Mouse (Mus musculus): ENCODE data around the gene Lhx1. TPM values are rescaled to one million over a fixed set of nuclear protein-coding genes. Genes with fewer than 3 reads are reported as not detected.

Gene Lhx1
- polyA plus RNA-seq, 1 experiment from 2014 or later = not detected

- Histone ChIP-seq H3K9me3 (ENCODE audit: low read depth, low read length) (no peaks in the 10 kb centered on the region), H3K4me3 (ENCODE audit: low read depth, low read length) (no peak overlapping the region), H3K4me2 (no peak overlapping the region), H3K27me3 (ENCODE audit: insufficient read depth, low read length) (peaks cover 73% of the 10 kb centered on the region), H3K36me3 (ENCODE audit: insufficient read depth) (no peaks in the 10 kb centered on the region), H3K4me1 (ENCODE audit: insufficient read depth) (no peaks in the 10 kb centered on the region; the same call in 1 of the 2 replicates), H3K9ac (no peak overlapping the region), H3K27ac (ENCODE audit: low read depth) (no peak overlapping the region)
- WGBS = 15% methylated on average over 14 of the region's 14 CpGs
- ATAC-seq (ENCODE audit: insufficient read depth) (no peak), DNase-seq (no peak)
- no peak for TF ChIP-seq CTCF (IDR thresholded peaks at IDR 0.05; ENCODE audit: low read depth)
Measured at GRCm38 (mm10) chr11:84516501-84517240, 8.7 kb downstream of the Lhx1 start.

GRCm38 (mm10) chr11:84513171-84514116 lies 11.9 kb downstream of the Lhx1 start, which contains the start of gene Aatf:
Aatf (minus strand) TSS chr11:84513522.
- ATAC-seq (ENCODE audit: insufficient read depth) = peak; percentile 99
- peak within 1 kb of the TSS; percentile 75 for H3K9ac ChIP-seq
- TF ChIP-seq CTCF (IDR thresholded peaks at IDR 0.05; ENCODE audit: low read depth) = no peak
- H3K27ac ChIP-seq (ENCODE audit: low read depth) = peak within 1 kb of the TSS; percentile 79
- H3K4me2 ChIP-seq = peak within 1 kb of the TSS; percentile 62
- H3K36me3 ChIP-seq (ENCODE audit: insufficient read depth) = peaks cover 23% of the 10 kb centered on the region
- WGBS = under 1% methylated on average over 80 of the region's 80 CpGs
- peak within 1 kb of the TSS; percentile 79 for H3K4me3 ChIP-seq (ENCODE audit: low read depth, low read length)
- peaks cover 41% of the 10 kb centered on the region for H3K27me3 ChIP-seq (ENCODE audit: insufficient read depth, low read length)
- H3K4me1 ChIP-seq (ENCODE audit: insufficient read depth) = no peaks in the 10 kb centered on the region; the same call in 1 of the 2 replicates
- DNase-seq = peak; percentile 99
- H3K9me3 ChIP-seq (ENCODE audit: low read depth, low read length) = no peaks in the 10 kb centered on the region

DNA sequence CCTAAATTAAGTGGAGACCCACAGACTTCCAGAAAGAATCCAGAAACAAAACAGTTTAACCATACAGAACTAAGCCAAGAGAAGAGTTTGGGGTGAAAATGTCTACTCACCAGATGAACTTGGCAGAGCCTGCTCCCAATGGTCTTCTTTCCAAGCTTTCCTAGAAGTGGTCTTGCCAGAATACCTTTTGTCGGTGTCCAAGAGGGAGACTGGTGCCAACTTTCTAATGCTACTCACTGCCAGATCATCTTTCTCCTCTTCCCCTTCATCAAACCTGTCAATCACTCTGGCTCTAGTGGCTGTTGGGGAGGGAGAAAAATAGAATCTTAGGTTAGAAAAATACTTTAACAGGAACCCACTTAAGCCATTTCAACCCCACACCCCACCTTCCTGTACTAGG lies 13.3 kb downstream of the Lhx1 start:
- peak overlapping the region; percentile 79; the same call in 1 of the 2 replicates for H3K4me3 ChIP-seq (ENCODE audit: low read depth, low read length)

GRCm38 (mm10) chr11:84504296-84504695 lies 21.0 kb downstream of the Lhx1 start:
- no peak overlapping the region for H3K9ac ChIP-seq
- no peak for ATAC-seq (ENCODE audit: insufficient read depth)
- 97% methylated on average over 1 of the region's 1 CpGs for WGBS
- H3K4me1 ChIP-seq (ENCODE audit: insufficient read depth) = no peaks in the 10 kb centered on the region
- no peaks in the 10 kb centered on the region for H3K9me3 ChIP-seq (ENCODE audit: low read depth, low read length)
- no peak overlapping the region for H3K4me2 ChIP-seq
- H3K36me3 ChIP-seq (ENCODE audit: insufficient read depth) = peaks cover 57% of the 10 kb centered on the region
- TF ChIP-seq CTCF (IDR thresholded peaks at IDR 0.05; ENCODE audit: low read depth) = peak; percentile 33
- no peak for DNase-seq
- H3K27me3 ChIP-seq (ENCODE audit: insufficient read depth, low read length) = no peaks in the 10 kb centered on the region
- H3K4me3 ChIP-seq (ENCODE audit: low read depth, low read length) = no peak overlapping the region
- H3K27ac ChIP-seq (ENCODE audit: low read depth) = no peak overlapping the region

More for the DNA sequence above, 13.3 kb downstream of the Lhx1 start:
- no peak for TF ChIP-seq CTCF (IDR thresholded peaks at IDR 0.05; ENCODE audit: low read depth)
- no peaks in the 10 kb centered on the region; the same call in 1 of the 2 replicates for H3K4me1 ChIP-seq (ENCODE audit: insufficient read depth)
- no peaks in the 10 kb centered on the region for H3K9me3 ChIP-seq (ENCODE audit: low read depth, low read length)
- H3K27me3 ChIP-seq (ENCODE audit: insufficient read depth, low read length) = peaks cover 29% of the 10 kb centered on the region
- H3K27ac ChIP-seq (ENCODE audit: low read depth) = no peak overlapping the region
- no peak for ATAC-seq (ENCODE audit: insufficient read depth)
- peaks cover 37% of the 10 kb centered on the region for H3K36me3 ChIP-seq (ENCODE audit: insufficient read depth)
- no peak overlapping the region; the same call in 1 of the 2 replicates for H3K9ac ChIP-seq
- no peak for DNase-seq
- WGBS = 64% methylated on average over 1 of the region's 1 CpGs
- peak overlapping the region; percentile 62 for H3K4me2 ChIP-seq

DNA sequence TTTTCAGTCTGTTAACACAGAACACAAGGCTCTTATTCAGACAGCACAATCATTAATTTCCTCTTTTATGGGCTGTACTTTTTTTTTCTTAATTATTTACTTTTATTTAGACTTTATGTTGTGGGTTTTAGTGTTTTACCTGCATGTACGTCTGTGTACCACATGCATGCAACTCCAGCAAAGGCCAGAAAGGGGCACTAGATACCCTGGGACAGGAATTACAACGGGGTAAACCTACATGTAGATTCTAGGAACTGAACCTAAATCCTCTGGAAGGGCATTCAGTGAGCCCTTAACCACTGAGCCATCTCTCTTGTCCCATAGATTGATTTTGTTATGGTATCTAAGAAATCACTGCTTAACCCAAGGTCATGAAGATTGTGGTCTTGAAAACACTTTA lies 27.4 kb downstream of the Lhx1 start:
- TF ChIP-seq CTCF (IDR thresholded peaks at IDR 0.05; ENCODE audit: low read depth) = peak; percentile 34
- H3K27me3 ChIP-seq (ENCODE audit: insufficient read depth, low read length) = no peaks in the 10 kb centered on the region
- no peak overlapping the region for H3K27ac ChIP-seq (ENCODE audit: low read depth)
- no peak for ATAC-seq (ENCODE audit: insufficient read depth)
- WGBS = 73% methylated on average over 2 of the region's 2 CpGs
- peaks cover 28% of the 10 kb centered on the region for H3K36me3 ChIP-seq (ENCODE audit: insufficient read depth)
- H3K4me3 ChIP-seq (ENCODE audit: low read depth, low read length) = no peak overlapping the region
- no peak for DNase-seq
- H3K9ac ChIP-seq = no peak overlapping the region
- no peaks in the 10 kb centered on the region for H3K4me1 ChIP-seq (ENCODE audit: insufficient read depth)
- no peak overlapping the region for H3K4me2 ChIP-seq
- H3K9me3 ChIP-seq (ENCODE audit: low read depth, low read length) = no peaks in the 10 kb centered on the region

GRCm38 (mm10) chr11:84496901-84497300 lies 28.4 kb downstream of the Lhx1 start:
- no peak overlapping the region for H3K4me2 ChIP-seq
- H3K9ac ChIP-seq = no peak overlapping the region
- no peak for TF ChIP-seq CTCF (IDR thresholded peaks at IDR 0.05; ENCODE audit: low read depth)
- no peak overlapping the region for H3K4me3 ChIP-seq (ENCODE audit: low read depth, low read length)
- DNase-seq (no peak), ATAC-seq (ENCODE audit: insufficient read depth) (no peak)
- H3K27ac ChIP-seq (ENCODE audit: low read depth) = no peak overlapping the region
- no peaks in the 10 kb centered on the region for H3K9me3 ChIP-seq (ENCODE audit: low read depth, low read length)
- no peaks in the 10 kb centered on the region for H3K27me3 ChIP-seq (ENCODE audit: insufficient read depth, low read length)
- H3K4me1 ChIP-seq (ENCODE audit: insufficient read depth) = no peaks in the 10 kb centered on the region
- peaks cover 27% of the 10 kb centered on the region for H3K36me3 ChIP-seq (ENCODE audit: insufficient read depth)

DNA sequence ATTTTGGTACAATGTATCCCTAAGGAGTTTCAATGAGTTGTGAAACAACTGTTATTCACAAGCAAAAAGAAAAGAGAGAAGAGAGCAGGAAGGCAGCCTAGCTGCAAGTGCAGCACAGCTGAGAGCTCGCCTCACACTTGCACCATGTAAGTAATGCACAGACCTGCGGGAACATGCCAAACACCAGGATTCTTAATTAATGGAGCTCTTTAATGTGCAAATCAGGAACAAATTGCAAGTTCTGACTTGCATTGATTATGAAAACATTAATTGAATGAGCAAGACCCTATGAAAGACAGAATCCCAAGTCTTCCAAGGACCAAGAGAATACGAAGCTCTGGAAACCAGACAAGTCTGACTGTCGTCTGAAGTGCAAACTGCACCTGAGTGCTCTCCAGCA lies 29.6 kb downstream of the Lhx1 start:
- Histone ChIP-seq H3K4me3 (ENCODE audit: low read depth, low read length) (no peak overlapping the region), H3K9me3 (ENCODE audit: low read depth, low read length) (no peaks in the 10 kb centered on the region), H3K9ac (no peak overlapping the region), H3K4me2 (no peak overlapping the region), H3K36me3 (ENCODE audit: insufficient read depth) (peaks cover 34% of the 10 kb centered on the region), H3K4me1 (ENCODE audit: insufficient read depth) (no peaks in the 10 kb centered on the region), H3K27me3 (ENCODE audit: insufficient read depth, low read length) (no peaks in the 10 kb centered on the region), H3K27ac (ENCODE audit: low read depth) (no peak overlapping the region)
- 74% methylated on average over 4 of the region's 4 CpGs for WGBS
- ATAC-seq (ENCODE audit: insufficient read depth) (no peak), DNase-seq (no peak)
- no peak for TF ChIP-seq CTCF (IDR thresholded peaks at IDR 0.05; ENCODE audit: low read depth)
